Mouse (Mus musculus) CH12F3 (cell line): ENCODE results near the gene Sacm1l.

Source experiments
- in situ Hi-C: fragments of 300-500 bp; cut with MboI; formaldehyde crosslinking; loops from 2 replicates; pipeline ENCODE4 v1.14.3; 2020; ENCODE audit warnings: low sequenced_read_pairs

The Sacm1l gene

GRCm38 (mm10) chr9:123529392-123530157 is at the start of gene Sacm1l:
Gene Sacm1l (plus strand): TSS chr9:123529759.
- in situ Hi-C loops: no loop called here

- in situ Hi-C loops: no loop called here
These were observed 49.7 kb upstream of the Sacm1l start for GRCm38 (mm10) chr9:123479876-123480252.

- in situ Hi-C loops: no loop called here
These were observed 49.2 kb upstream of the Sacm1l start for GRCm38 (mm10) chr9:123480253-123480921.

- in situ Hi-C loops: no loop called here
These were observed 48.4 kb upstream of the Sacm1l start for GRCm38 (mm10) chr9:123481136-123481535.

- in situ Hi-C loops: no loop called here
These were observed 46.0 kb upstream of the Sacm1l start for GRCm38 (mm10) chr9:123483598-123483997.

- in situ Hi-C loops: no loop called here
These were observed 44.7 kb upstream of the Sacm1l start for GRCm38 (mm10) chr9:123484830-123485229.

- in situ Hi-C loops: no loop called here
These were observed 44.0 kb upstream of the Sacm1l start for GRCm38 (mm10) chr9:123485561-123485960.

- in situ Hi-C loops: no loop called here
These were observed 42.9 kb upstream of the Sacm1l start for GRCm38 (mm10) chr9:123486635-123487034.

GRCm38 (mm10) chr9:123489073-123489472 is 40.5 kb upstream of the Sacm1l start:
- in situ Hi-C loops: no loop called here

- in situ Hi-C loops: no loop called here
These were observed 39.7 kb upstream of the Sacm1l start for GRCm38 (mm10) chr9:123489727-123490343.

- in situ Hi-C loops: no loop called here
These were observed 38.6 kb upstream of the Sacm1l start for GRCm38 (mm10) chr9:123490930-123491329.

- in situ Hi-C loops: no loop called here
These were observed 37.5 kb upstream of the Sacm1l start for GRCm38 (mm10) chr9:123491917-123492585.

- in situ Hi-C loops: no loop called here
These were observed 32.9 kb upstream of the Sacm1l start for GRCm38 (mm10) chr9:123496665-123497064.

- in situ Hi-C loops: no loop called here
These were observed 31.7 kb upstream of the Sacm1l start for GRCm38 (mm10) chr9:123497906-123498305.

GRCm38 (mm10) chr9:123500480-123500879 is 29.1 kb upstream of the Sacm1l start:
- in situ Hi-C loops: no loop called here

- in situ Hi-C loops: no loop called here
These were observed 26.3 kb upstream of the Sacm1l start for GRCm38 (mm10) chr9:123503171-123503834.

- in situ Hi-C loops: no loop called here
These were observed 25.2 kb upstream of the Sacm1l start for GRCm38 (mm10) chr9:123504325-123504724.

- in situ Hi-C loops: no loop called here
These were observed 24.0 kb upstream of the Sacm1l start for GRCm38 (mm10) chr9:123505598-123505997.

- in situ Hi-C loops: no loop called here
These were observed 23.1 kb upstream of the Sacm1l start for GRCm38 (mm10) chr9:123506270-123507146.

- in situ Hi-C loops: no loop called here
These were observed 22.2 kb upstream of the Sacm1l start for GRCm38 (mm10) chr9:123507380-123507779.
